Mouse (Mus musculus) Patski (cell line): Measurements from ENCODE around the gene Prnp. TPM values are rescaled to one million over a fixed set of nuclear protein-coding genes. Genes with fewer than 3 reads are reported as not detected.
A peak's percentile ranks its signal among the peaks of the same experiment; 100 is the strongest.

Source experiments
- ATAC-seq: fragments of 100-300 bp; one replicate; pipeline ENCODE4 v1.8.0; 2021
- CTCF ChIA-PET: fragments of 350-600 bp; sonication (Branson Sonifier 250); formaldehyde crosslinking; loops from one replicate; lab custom pipeline; 2022; ENCODE audit warnings: inconsistent platforms; lab: Charles Lee
- POLR2A ChIA-PET: fragments of 350-600 bp; sonication (Branson Sonifier 250); formaldehyde crosslinking; loops from one replicate; lab custom pipeline; 2022; ENCODE audit warnings: antibody characterized with exemption, inconsistent platforms; lab: Charles Lee
- DNase-seq: peaks from one replicate; pipeline ENCODE4 v3.0.0-alpha.2; 2011; ENCODE audit warnings: low read depth, low spot score
- H3K27me3 ChIP-seq: fragments of 371-371 bp; one replicate; pipeline ENCODE4 v1.5.1; 2021
- CTCF ChIP-seq: fragments of 100-300 bp; IDR thresholded peaks from one replicate; pipeline ENCODE4 v1.5.1; 2021
- in situ Hi-C: fragments of 300-500 bp; cut with MboI; formaldehyde crosslinking; loops from 3 replicates; pipeline ENCODE4 v1.11.1; 2018; ENCODE audit warnings: low pct_unique_long_range_greater_than_20kb, mixed read lengths
- polyA plus RNA-seq: library from polyadenylated mRNA; unstranded; gene quantifications from one replicate; pipeline ENCODE4 v1.2.3, GENCODE M21; 2021

Prnp gene
- polyA plus RNA-seq, 1 experiment from 2014 or later = 148 TPM

- H3K27me3 ChIP-seq = no peaks in the 10 kb centered on the region
- DNase-seq (no peak), ATAC-seq (no peak)
- no peak for TF ChIP-seq CTCF
- POLR2A ChIA-PET = no interaction called here
- CTCF ChIA-PET = no interaction called here
- in situ Hi-C loops = no loop called here
Observed at GRCm38 (mm10) chr2:131956336-131957256, 46.9 kb downstream of the Prnp start.

GRCm38 (mm10) chr2:131957731-131958222 lies 48.0 kb downstream of the Prnp start:
- TF ChIP-seq CTCF = no peak
- in situ Hi-C loops = no loop called here
- no peak for ATAC-seq
- no peak for DNase-seq
- ChIA-PET CTCF (interaction anchor here (3.2 kb wide), 1 partner anchor 7 kb away, joined by 9 read pairs; the partner anchor contains the start of gene Prnd), POLR2A (no interaction called here)
- H3K27me3 ChIP-seq = no peaks in the 10 kb centered on the region

GRCm38 (mm10) chr2:131961671-131962070 lies 51.9 kb downstream of the Prnp start:
- in situ Hi-C loops = no loop called here

GRCm38 (mm10) chr2:131970597-131970996 lies 60.9 kb downstream of the Prnp start:
- ChIA-PET CTCF (interaction anchor here (1.0 kb wide), 1 partner anchor 9 kb away, joined by 3 read pairs; no protein-coding TSS in a partner anchor), POLR2A (no interaction called here)
- in situ Hi-C loops = no loop called here
- no peak for ATAC-seq
- DNase-seq = no peak
- H3K27me3 ChIP-seq = no peaks in the 10 kb centered on the region
- TF ChIP-seq CTCF = no peak

More at GRCm38 (mm10) chr2:131961671-131962070, 51.9 kb downstream of the Prnp start:
- H3K27me3 ChIP-seq = no peaks in the 10 kb centered on the region
- ChIA-PET POLR2A (no interaction called here), CTCF (interaction anchor here (1.1 kb wide), 1 partner anchor 11 kb away, joined by 3 read pairs; the partner anchor contains the start of gene Prnd)
- no peak for TF ChIP-seq CTCF
- DNase-seq (no peak), ATAC-seq (no peak)

- POLR2A ChIA-PET = no interaction called here
Observed at GRCm38 (mm10) chr2:131971098-131971497, 61.4 kb downstream of the Prnp start.

GRCm38 (mm10) chr2:131976663-131977062 lies 66.9 kb downstream of the Prnp start:
- DNase-seq (no peak), ATAC-seq (no peak)
- ChIA-PET POLR2A (no interaction called here), CTCF (interaction anchor here (0.7 kb wide), 1 partner anchor 155 kb away, joined by 3 read pairs; no protein-coding TSS in a partner anchor)
- in situ Hi-C loops = no loop called here
- H3K27me3 ChIP-seq = no peaks in the 10 kb centered on the region
- no peak for TF ChIP-seq CTCF

More at GRCm38 (mm10) chr2:131971098-131971497, 61.4 kb downstream of the Prnp start:
- no peak for DNase-seq
- TF ChIP-seq CTCF = no peak
- CTCF ChIA-PET = interaction anchor here (1.0 kb wide), 2 partner anchors 8 to 11 kb away, joined by 3 read pairs; no protein-coding TSS in a partner anchor
- H3K27me3 ChIP-seq = no peaks in the 10 kb centered on the region
- no peak for ATAC-seq
- in situ Hi-C loops = no loop called here

- ATAC-seq (peak; percentile 83), DNase-seq (no peak)
- CTCF ChIA-PET = interaction anchor here (1.0 to 5.9 kb wide), 5 partner anchors 80 to 269 kb away, joined by 3 to 59 read pairs (median 3); no protein-coding TSS in a partner anchor
- H3K27me3 ChIP-seq = no peaks in the 10 kb centered on the region
- POLR2A ChIA-PET = no interaction called here
- in situ Hi-C loops = no loop called here
- no peak for TF ChIP-seq CTCF
Observed at GRCm38 (mm10) chr2:131980866-131981265, 71.1 kb downstream of the Prnp start.

- ChIA-PET CTCF (interaction anchor here (0.7 to 5.9 kb wide), 20 partner anchors 8 to 267 kb away, joined by 3 to 59 read pairs (median 4); no protein-coding TSS in a partner anchor), POLR2A (no interaction called here)
- peak; percentile 87 for TF ChIP-seq CTCF
- no peak for DNase-seq
- H3K27me3 ChIP-seq = no peaks in the 10 kb centered on the region
- in situ Hi-C loops = no loop called here
- ATAC-seq = no peak
Observed at GRCm38 (mm10) chr2:131982546-131983196, 72.9 kb downstream of the Prnp start.

GRCm38 (mm10) chr2:131987950-131988349 lies 78.2 kb downstream of the Prnp start:
- ChIA-PET POLR2A (interaction anchor here (0.6 kb wide), 1 partner anchor 223 kb away, joined by 6 read pairs; no protein-coding TSS in a partner anchor), CTCF (interaction anchor here (0.9 to 4.3 kb wide), 4 partner anchors 22 to 125 kb away, joined by 3 to 20 read pairs (median 4); no protein-coding TSS in a partner anchor)
- DNase-seq (no peak), ATAC-seq (no peak)
- TF ChIP-seq CTCF = no peak
- in situ Hi-C loops = loop anchor here (5.0 kb wide), 3 partner anchors 69 to 259 kb away; partner anchors contain the start of gene Tmem230
- no peaks in the 10 kb centered on the region for H3K27me3 ChIP-seq

Other genes starting within 250 kb of the Prnp start
- gene Erv3, start 50.2 kb upstream of the Prnp start, polyA plus RNA-seq = not detected
- gene Prn, start within 50 bp of the Prnp start, polyA plus RNA-seq = not detected
- gene Prnd, start 40.9 kb downstream of the Prnp start, polyA plus RNA-seq = 0.15 TPM
- 3.2 TPM for gene Rassf2, start 120.3 kb downstream of the Prnp start, polyA plus RNA-seq
- 19.7 TPM for gene Slc23a2, start 235.2 kb downstream of the Prnp start, polyA plus RNA-seq